Mouse (Mus musculus): ENCODE results near the gene Slc13a1.

DNA sequence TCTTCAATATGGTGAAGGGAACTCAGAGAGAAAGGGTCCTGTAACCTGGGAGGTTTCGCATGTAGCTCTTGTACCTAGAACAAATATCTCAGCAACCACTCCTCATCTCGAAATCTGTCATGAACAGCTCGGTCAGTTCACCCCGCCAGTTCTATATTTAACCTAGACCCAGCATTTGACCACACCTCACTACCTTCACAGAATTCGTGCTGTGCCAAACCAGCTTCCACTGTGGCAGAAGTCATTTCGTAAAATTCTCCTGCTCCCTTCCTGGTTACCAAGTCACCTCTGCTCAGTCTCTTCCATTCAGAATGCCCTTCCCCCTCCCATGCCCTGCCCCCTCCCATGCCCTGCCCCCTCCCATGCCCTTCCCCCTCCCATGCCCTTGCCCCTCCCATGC, 34.3 kb upstream of the Slc13a1 start:
- TF ChIP-seq ZNF384 (IDR thresholded peaks at IDR 0.05; ENCODE audit: low read depth, low read length), result no peak
- TF ChIP-seq HCFC1 (IDR thresholded peaks at IDR 0.05; ENCODE audit: borderline replicate concordance, insufficient read depth, low read length), result no peak
